Mouse (Mus musculus) kidney, postnatal 10 days (tissue): ENCODE results near the gene Gm21987.

Experiments used
- DNase-seq: peaks from one replicate; pipeline ENCODE4 v3.0.0; 2021; ENCODE audit warnings: mixed read lengths

Gene Gm21987

GRCm38 (mm10) chr16:38398266-38398665, 51.4 kb downstream of the Gm21987 start:
- peak; percentile 64 for DNase-seq

GRCm38 (mm10) chr16:38399076-38399475, 52.2 kb downstream of the Gm21987 start:
- DNase-seq, result no peak

- peak; percentile 70 for DNase-seq
These were observed 52.8 kb downstream of the Gm21987 start for GRCm38 (mm10) chr16:38399531-38400231.

GRCm38 (mm10) chr16:38400311-38400960, 53.6 kb downstream of the Gm21987 start:
- no peak for DNase-seq

- no peak for DNase-seq
These were observed 54.6 kb downstream of the Gm21987 start for GRCm38 (mm10) chr16:38401468-38401867.

GRCm38 (mm10) chr16:38403639-38404038, 56.8 kb downstream of the Gm21987 start:
- no peak for DNase-seq

- no peak for DNase-seq
These were observed 59.5 kb downstream of the Gm21987 start for GRCm38 (mm10) chr16:38406293-38406692.

- no peak for DNase-seq
These were observed 59.9 kb downstream of the Gm21987 start for GRCm38 (mm10) chr16:38406708-38407107.

- DNase-seq, result no peak
These were observed 60.7 kb downstream of the Gm21987 start for GRCm38 (mm10) chr16:38407584-38407983.

- DNase-seq, result no peak
These were observed 61.6 kb downstream of the Gm21987 start for GRCm38 (mm10) chr16:38408416-38408815.
